Mouse (Mus musculus): ENCODE measurements around the gene Prtg. TPM values are rescaled to one million over a fixed set of nuclear protein-coding genes. Genes with fewer than 3 reads are reported as not detected.

Gene Prtg
- polyA plus RNA-seq, 1 experiment, result not detected

DNA sequence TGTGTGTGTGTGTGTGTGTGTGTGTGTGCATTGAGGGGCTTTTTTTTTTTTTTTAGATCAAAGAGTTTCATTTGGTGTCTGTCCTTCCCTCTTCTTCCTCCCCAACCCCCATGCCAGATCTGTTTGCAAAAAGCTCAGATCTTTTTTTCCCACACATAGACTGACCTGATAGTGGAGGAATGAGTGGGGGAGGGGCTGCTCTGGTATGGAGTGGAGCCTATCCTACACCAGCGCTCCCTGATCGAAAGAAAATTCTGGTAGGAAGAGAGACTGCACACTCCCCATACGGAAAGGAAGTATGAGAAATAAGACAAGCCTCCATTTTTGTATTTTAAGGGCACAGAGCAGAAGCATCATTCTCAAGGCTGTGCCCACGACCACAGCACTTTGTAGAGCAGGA, 25.2 kb upstream of the Prtg start:
- TF ChIP-seq GATA1 (IDR thresholded peaks at IDR 0.05; ENCODE audit: low read length) (no peak), TAL1 (IDR thresholded peaks at IDR 0.05; ENCODE audit: low read length) (no peak)
- H3K9me3 ChIP-seq (ENCODE audit: control insufficient read depth, low read length), result no peaks in the 10 kb centered on the region
- H3K4me1 ChIP-seq (ENCODE audit: control insufficient read depth), result peaks cover 4% of the 10 kb centered on the region
- peaks cover 5% of the 10 kb centered on the region for H3K27me3 ChIP-seq (ENCODE audit: control insufficient read depth)
- H3K4me3 ChIP-seq (replicated peaks), result no peak overlapping the region
- no peaks in the 10 kb centered on the region for H3K36me3 ChIP-seq (ENCODE audit: control insufficient read depth)

DNA sequence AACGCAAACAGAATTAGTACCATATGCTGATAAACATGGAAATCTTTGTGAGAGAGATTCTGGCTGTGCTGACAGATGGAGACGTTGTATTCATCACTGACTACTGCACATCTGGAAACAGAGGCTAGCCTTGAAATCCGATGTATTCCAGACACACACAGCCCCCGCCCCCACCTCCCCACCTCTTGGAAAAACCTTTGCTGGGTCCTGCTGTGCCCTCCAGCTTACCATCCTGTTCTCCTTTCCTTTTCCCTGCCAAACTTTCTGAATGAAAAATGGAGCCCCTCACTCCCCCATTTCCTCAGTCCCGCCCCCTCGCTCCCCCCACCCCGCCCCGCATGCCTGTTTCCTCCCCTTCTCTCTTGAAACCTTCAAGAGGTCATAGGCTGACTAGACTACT, 24.6 kb upstream of the Prtg start:
- Histone ChIP-seq H3K27me3 (ENCODE audit: control insufficient read depth) (peaks cover 5% of the 10 kb centered on the region), H3K9me3 (ENCODE audit: control insufficient read depth, low read length) (no peaks in the 10 kb centered on the region)
- TF ChIP-seq GATA1 (IDR thresholded peaks at IDR 0.05; ENCODE audit: low read length) (no peak), TAL1 (IDR thresholded peaks at IDR 0.05; ENCODE audit: low read length) (no peak)

DNA sequence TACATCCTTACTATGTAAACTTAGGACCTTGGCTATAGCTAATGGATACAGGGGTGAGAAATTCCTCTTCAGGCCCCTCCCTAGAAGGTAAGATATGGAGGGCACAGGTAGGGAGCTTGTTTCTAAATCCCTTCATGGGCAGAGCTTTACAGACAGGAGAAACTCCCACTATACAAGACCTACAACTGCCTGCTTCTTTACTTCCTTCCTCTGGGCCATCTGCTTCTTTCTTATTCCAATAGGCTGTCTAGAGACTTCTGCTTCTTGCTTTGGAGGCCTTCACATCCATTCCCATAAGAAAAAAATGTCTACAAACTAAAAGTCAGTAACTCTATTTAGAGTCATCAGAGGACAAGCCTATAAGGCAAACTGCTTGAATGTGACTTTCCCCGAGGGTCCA, 18.9 kb upstream of the Prtg start:
- no peaks in the 10 kb centered on the region for H3K9me3 ChIP-seq (ENCODE audit: control insufficient read depth, low read length)
- no peak for TF ChIP-seq GATA1 (IDR thresholded peaks at IDR 0.05; ENCODE audit: low read length)
- no peak for TF ChIP-seq TAL1 (IDR thresholded peaks at IDR 0.05; ENCODE audit: low read length)
- H3K36me3 ChIP-seq (ENCODE audit: control insufficient read depth), result no peaks in the 10 kb centered on the region
- no peaks in the 10 kb centered on the region for H3K27me3 ChIP-seq (ENCODE audit: control insufficient read depth)
- no peak overlapping the region for H3K4me3 ChIP-seq (replicated peaks)
- H3K4me1 ChIP-seq (ENCODE audit: control insufficient read depth), result peaks cover 2% of the 10 kb centered on the region

More for the DNA sequence above, 24.6 kb upstream of the Prtg start:
- peaks cover 4% of the 10 kb centered on the region for H3K4me1 ChIP-seq (ENCODE audit: control insufficient read depth)
- H3K4me3 ChIP-seq (replicated peaks), result no peak overlapping the region
- no peaks in the 10 kb centered on the region for H3K36me3 ChIP-seq (ENCODE audit: control insufficient read depth)

GRCm38 (mm10) chr9:72790530-72791212, 16.0 kb upstream of the Prtg start:
- no peak overlapping the region for H3K4me3 ChIP-seq (replicated peaks)

DNA sequence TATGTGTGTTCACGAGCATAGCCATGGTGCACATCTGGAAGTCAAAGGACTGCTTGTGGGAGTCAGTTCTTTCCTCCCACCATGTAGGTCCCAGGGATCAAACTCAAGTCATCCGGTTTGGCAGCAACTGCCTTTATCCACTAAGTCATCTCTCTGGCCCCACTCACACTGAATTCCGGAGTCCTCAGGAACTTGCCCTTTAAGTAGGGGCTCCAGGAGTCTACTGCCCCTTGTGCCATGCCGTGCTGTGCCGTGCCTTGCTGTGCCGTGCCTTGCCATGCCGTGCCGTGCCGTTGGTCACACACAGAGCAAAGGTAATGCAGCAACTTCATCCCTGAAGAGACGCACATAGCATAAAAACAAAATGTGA, 15.5 kb upstream of the Prtg start:
- Histone ChIP-seq H3K27me3 (ENCODE audit: control insufficient read depth) (no peaks in the 10 kb centered on the region), H3K9me3 (ENCODE audit: control insufficient read depth, low read length) (no peaks in the 10 kb centered on the region), H3K4me3 (replicated peaks) (peak overlapping the region; percentile 32), H3K36me3 (ENCODE audit: control insufficient read depth) (no peaks in the 10 kb centered on the region), H3K4me1 (ENCODE audit: control insufficient read depth) (peaks cover 2% of the 10 kb centered on the region)
- TF ChIP-seq GATA1 (IDR thresholded peaks at IDR 0.05; ENCODE audit: low read length) (no peak), TAL1 (IDR thresholded peaks at IDR 0.05; ENCODE audit: low read length) (no peak)

More at GRCm38 (mm10) chr9:72790530-72791212, 16.0 kb upstream of the Prtg start:
- Histone ChIP-seq H3K4me1 (ENCODE audit: control insufficient read depth) (peaks cover 2% of the 10 kb centered on the region), H3K27me3 (ENCODE audit: control insufficient read depth) (no peaks in the 10 kb centered on the region), H3K9me3 (ENCODE audit: control insufficient read depth, low read length) (no peaks in the 10 kb centered on the region), H3K36me3 (ENCODE audit: control insufficient read depth) (no peaks in the 10 kb centered on the region)
- TF ChIP-seq GATA1 (IDR thresholded peaks at IDR 0.05; ENCODE audit: low read length), result no peak
- TF ChIP-seq TAL1 (IDR thresholded peaks at IDR 0.05; ENCODE audit: low read length), result no peak

DNA sequence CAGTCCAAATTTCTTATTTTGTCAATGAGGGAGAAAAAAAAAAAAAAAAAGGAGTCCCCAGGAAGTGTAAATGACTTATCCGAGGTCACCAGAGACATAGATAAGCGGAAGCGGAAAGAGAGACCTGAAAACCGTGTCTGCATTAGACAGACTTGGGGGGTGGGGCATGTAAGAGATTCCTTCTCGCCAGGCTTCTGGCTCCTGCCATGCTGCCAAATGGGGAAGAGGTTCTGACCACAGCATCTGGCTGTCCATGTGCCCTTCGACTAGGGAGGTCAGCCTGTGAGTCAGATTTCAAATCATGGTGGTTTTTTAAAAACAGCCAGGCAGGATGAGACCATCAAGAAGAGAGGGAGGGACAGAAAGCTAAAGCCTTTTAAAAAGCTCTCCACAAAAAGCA, 15.0 kb upstream of the Prtg start:
- Histone ChIP-seq H3K9me3 (ENCODE audit: control insufficient read depth, low read length) (no peaks in the 10 kb centered on the region), H3K4me1 (ENCODE audit: control insufficient read depth) (peaks cover 2% of the 10 kb centered on the region)
- TF ChIP-seq TAL1 (IDR thresholded peaks at IDR 0.05; ENCODE audit: low read length) (no peak), GATA1 (IDR thresholded peaks at IDR 0.05; ENCODE audit: low read length) (no peak)

GRCm38 (mm10) chr9:72795243-72795642, 11.4 kb upstream of the Prtg start:
- H3K27me3 ChIP-seq (ENCODE audit: control insufficient read depth), result peaks cover 7% of the 10 kb centered on the region
- TF ChIP-seq TAL1 (IDR thresholded peaks at IDR 0.05; ENCODE audit: low read length), result no peak
- no peak for TF ChIP-seq GATA1 (IDR thresholded peaks at IDR 0.05; ENCODE audit: low read length)

More for the DNA sequence above, 15.0 kb upstream of the Prtg start:
- H3K4me3 ChIP-seq (replicated peaks), result no peak overlapping the region
- no peaks in the 10 kb centered on the region for H3K27me3 ChIP-seq (ENCODE audit: control insufficient read depth)
- no peaks in the 10 kb centered on the region for H3K36me3 ChIP-seq (ENCODE audit: control insufficient read depth)

GRCm38 (mm10) chr9:72797136-72797621, 9.5 kb upstream of the Prtg start:
- H3K4me1 ChIP-seq (ENCODE audit: control insufficient read depth), result no peaks in the 10 kb centered on the region
- H3K36me3 ChIP-seq (ENCODE audit: control insufficient read depth), result no peaks in the 10 kb centered on the region
- H3K4me3 ChIP-seq (replicated peaks), result no peak overlapping the region
- TF ChIP-seq GATA1 (IDR thresholded peaks at IDR 0.05; ENCODE audit: low read length) (no peak), TAL1 (IDR thresholded peaks at IDR 0.05; ENCODE audit: low read length) (no peak)
- peaks cover 11% of the 10 kb centered on the region for H3K27me3 ChIP-seq (ENCODE audit: control insufficient read depth)
- H3K9me3 ChIP-seq (ENCODE audit: control insufficient read depth, low read length), result no peaks in the 10 kb centered on the region

More at GRCm38 (mm10) chr9:72795243-72795642, 11.4 kb upstream of the Prtg start:
- Histone ChIP-seq H3K4me3 (replicated peaks) (no peak overlapping the region), H3K36me3 (ENCODE audit: control insufficient read depth) (no peaks in the 10 kb centered on the region), H3K4me1 (ENCODE audit: control insufficient read depth) (peaks cover 2% of the 10 kb centered on the region), H3K9me3 (ENCODE audit: control insufficient read depth, low read length) (no peaks in the 10 kb centered on the region)

DNA sequence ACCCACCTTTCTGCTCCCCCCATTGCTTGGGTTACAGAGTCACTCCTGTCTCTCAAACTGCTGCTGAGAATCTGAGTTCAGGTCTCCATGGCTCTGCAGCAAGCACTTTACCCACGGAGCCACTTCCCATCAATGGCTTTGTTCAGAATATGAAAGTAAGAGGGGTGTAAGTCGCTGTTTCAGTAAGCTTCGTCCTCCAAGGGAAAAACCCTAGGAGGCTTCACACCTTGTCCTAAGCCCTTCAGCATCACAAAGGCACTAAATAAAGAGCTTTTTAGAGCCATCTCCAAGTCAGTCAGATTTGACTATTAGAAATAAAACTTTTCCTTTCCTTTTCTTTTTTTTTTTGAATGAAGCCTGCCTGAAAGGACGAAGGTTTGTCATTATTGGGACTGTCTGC, 3.4 kb upstream of the Prtg start:
- peaks cover 55% of the 10 kb centered on the region for H3K27me3 ChIP-seq (ENCODE audit: control insufficient read depth)

More for the DNA sequence above, 3.4 kb upstream of the Prtg start:
- Histone ChIP-seq H3K4me1 (ENCODE audit: control insufficient read depth) (no peaks in the 10 kb centered on the region), H3K36me3 (ENCODE audit: control insufficient read depth) (no peaks in the 10 kb centered on the region), H3K4me3 (replicated peaks) (no peak overlapping the region), H3K9me3 (ENCODE audit: control insufficient read depth, low read length) (no peaks in the 10 kb centered on the region)
- TF ChIP-seq GATA1 (IDR thresholded peaks at IDR 0.05; ENCODE audit: low read length) (no peak), TAL1 (IDR thresholded peaks at IDR 0.05; ENCODE audit: low read length) (no peak)
